Mouse (Mus musculus) large intestine, adult 2 months (tissue): ENCODE data around the gene Otulin. TPM values are rescaled to one million over a fixed set of nuclear protein-coding genes. Genes with fewer than 3 reads are reported as not detected.

Source experiments
- DNase-seq: peaks from one replicate; pipeline ENCODE4 v3.0.0-alpha.2; 2012; ENCODE audit warnings: low read depth, low spot score
- WGBS: fragments of 180-500 bp; shearing (Covaris S2); methylation state at CpG from one replicate; pipeline ENCODE4 v1.1.7; 2018; 5-methylcytosine and 5-hydroxymethylcytosine counted together
- polyA plus RNA-seq: library from polyadenylated mRNA; depleted of rRNA; stranded (reverse); fragments of >200 nt; gene quantifications from 2 replicates; pipeline ENCODE4 v1.2.3, GENCODE M21; 2012

Otulin gene
- polyA plus RNA-seq, 1 experiment = 23.7 TPM

- 92% methylated on average over 14 of the region's 14 CpGs for WGBS
- no peak for DNase-seq
Measured at GRCm38 (mm10) chr15:27564106-27565100, 66.1 kb downstream of the Otulin start.

GRCm38 (mm10) chr15:27560315-27560714, 70.2 kb downstream of the Otulin start:
- 80% methylated on average over 11 of the region's 11 CpGs for WGBS
- no peak for DNase-seq

- no peak for DNase-seq
- 86% methylated on average over 16 of the region's 16 CpGs for WGBS
Measured at GRCm38 (mm10) chr15:27558456-27559147, 71.9 kb downstream of the Otulin start.

GRCm38 (mm10) chr15:27553554-27553953, 76.9 kb downstream of the Otulin start:
- 82% methylated on average over 5 of the region's 5 CpGs for WGBS
- no peak for DNase-seq

GRCm38 (mm10) chr15:27552129-27552700, 78.3 kb downstream of the Otulin start:
- 84% methylated on average over 10 of the region's 10 CpGs for WGBS

GRCm38 (mm10) chr15:27551117-27552114, 79.1 kb downstream of the Otulin start:
- 89% methylated on average over 19 of the region's 19 CpGs for WGBS
- no peak for DNase-seq

More at GRCm38 (mm10) chr15:27552129-27552700, 78.3 kb downstream of the Otulin start:
- DNase-seq = no peak

- no peak for DNase-seq
- 31% methylated on average over 9 of the region's 9 CpGs for WGBS
Measured at GRCm38 (mm10) chr15:27550358-27550992, 80.0 kb downstream of the Otulin start.

GRCm38 (mm10) chr15:27549878-27550277, 80.6 kb downstream of the Otulin start:
- 37% methylated on average over 7 of the region's 7 CpGs for WGBS
- no peak for DNase-seq

- no peak for DNase-seq
- WGBS = 62% methylated on average over 10 of the region's 10 CpGs
Measured at GRCm38 (mm10) chr15:27549071-27549470, 81.4 kb downstream of the Otulin start.

GRCm38 (mm10) chr15:27548110-27548509, 82.4 kb downstream of the Otulin start:
- no peak for DNase-seq

GRCm38 (mm10) chr15:27545203-27545602, 85.3 kb downstream of the Otulin start:
- 92% methylated on average over 10 of the region's 10 CpGs for WGBS
- no peak for DNase-seq

More at GRCm38 (mm10) chr15:27548110-27548509, 82.4 kb downstream of the Otulin start:
- 92% methylated on average over 6 of the region's 6 CpGs for WGBS

- no peak for DNase-seq
- WGBS = 81% methylated on average over 9 of the region's 9 CpGs
Measured at GRCm38 (mm10) chr15:27539745-27540144, 90.7 kb downstream of the Otulin start.

GRCm38 (mm10) chr15:27537519-27538223, 92.8 kb downstream of the Otulin start:
- 73% methylated on average over 4 of the region's 4 CpGs for WGBS
- DNase-seq = no peak

GRCm38 (mm10) chr15:27536771-27537170, 93.7 kb downstream of the Otulin start:
- WGBS = 55% methylated on average over 5 of the region's 5 CpGs
- no peak for DNase-seq

- DNase-seq = no peak
- WGBS = 90% methylated on average over 7 of the region's 7 CpGs
Measured at GRCm38 (mm10) chr15:27536186-27536585, 94.3 kb downstream of the Otulin start.

- DNase-seq = no peak
- WGBS = 84% methylated on average over 4 of the region's 4 CpGs
Measured at GRCm38 (mm10) chr15:27535681-27536080, 94.8 kb downstream of the Otulin start.

- WGBS = 58% methylated on average over 3 of the region's 3 CpGs
Measured at GRCm38 (mm10) chr15:27533036-27533435, 97.5 kb downstream of the Otulin start.

GRCm38 (mm10) chr15:27530023-27530422, 100.5 kb downstream of the Otulin start:
- DNase-seq = no peak
- WGBS = 35% methylated on average over 4 of the region's 4 CpGs

More at GRCm38 (mm10) chr15:27533036-27533435, 97.5 kb downstream of the Otulin start:
- DNase-seq = no peak
